ENCODE assay signal across 12 mouse cellular contexts in genomic region chr11:59941391-59941790, GRCm38 (mm10). TPM values are rescaled to one million over a fixed set of nuclear protein-coding genes. Genes with fewer than 3 reads are reported as not detected.
DNase-seq lines count a peak whose midpoint lies in the region; ATAC-seq and TF ChIP-seq lines count a peak whose summit lies in the region.
"Had no signal": no experiment of that assay in that cellular context is flagged by ENCODE, and none has a peak within 500 bp of the region (broad histone marks: within the 10 kb centered on the region; RNA-seq: fewer than 3 reads in every experiment).

No protein-coding gene starts in this region.

- no peak for TF ChIP-seq CTCF in thymus, adult 2 months (IDR thresholded peaks at IDR 0.05; ENCODE audit: borderline replicate concordance, control insufficient read depth, extremely low read depth, insufficient read depth, low read length, poor library complexity)

- DNase-seq in adrenal gland, adult (ENCODE audit: inconsistent age in 2 of 2, low spot score in 1 of 2): peak; percentile 87 to 96
- no peak for DNase-seq in adrenal gland, adult 18-20 months (ENCODE audit: low spot score in 2 of 2)
- DNase-seq in MEL-GATA-1-ER (ENCODE audit: extremely low read depth, low read depth): peak; percentile 74
- DNase-seq in lung, postnatal 25 days (ENCODE audit: low spot score): peak; percentile 49
- no peak for DNase-seq in thymus, adult 2 months
- no peak for DNase-seq in forebrain, embryonic 14.5 days (ENCODE audit: low spot score)
- no peak for DNase-seq in retina, postnatal 1 day
- DNase-seq: cerebellum, adult 18-20 months; gastrocnemius, postnatal 10 days; midbrain, embryonic 14.5 days had no signal

- H3K4me1 ChIP-seq in thymus, adult 2 months (replicated peaks; ENCODE audit: control insufficient read depth, insufficient read depth, low read length): no peaks in the 10 kb centered on the region
- no peaks in the 10 kb centered on the region for H3K4me1 ChIP-seq in forebrain, embryonic 14.5 days (ENCODE audit: control insufficient read depth, insufficient read depth, low read length)
- H3K4me1 ChIP-seq: limb, embryonic 10.5 days had no signal

- no peak overlapping the region for H3K27ac ChIP-seq in thymus, adult 2 months (ENCODE audit: control insufficient read depth, insufficient read depth, low read length)
- H3K27ac ChIP-seq in forebrain, embryonic 14.5 days (ENCODE audit: low read depth, low read length): no peak overlapping the region
- H3K27ac ChIP-seq: limb, embryonic 10.5 days had no signal

- no peak for TF ChIP-seq POLR2A in thymus, adult 2 months (IDR thresholded peaks at IDR 0.05; ENCODE audit: control insufficient read depth, extremely low read depth, insufficient read depth, low read length, poor library complexity)

- WGBS in thymus, adult 2 months: 34% methylated on average over 3 of the region's 3 CpGs
- 27% methylated on average over 3 of the region's 3 CpGs for WGBS in forebrain, embryonic 14.5 days

- ATAC-seq in granulocyte monocyte progenitor cell, adult 5-6 weeks (replicated peaks; ENCODE audit: poor library complexity, severe bottlenecking): peak; percentile 92
- ATAC-seq in forebrain, embryonic 14.5 days: no peak

- H3K4me2 ChIP-seq in forebrain, embryonic 14.5 days (ENCODE audit: low read length): no peak overlapping the region

- H3K4me3 ChIP-seq in thymus, adult 2 months (ENCODE audit: control insufficient read depth, insufficient read depth, low read length): no peak overlapping the region
- no peak overlapping the region for H3K4me3 ChIP-seq in forebrain, embryonic 14.5 days (ENCODE audit: low read depth, low read length)
- H3K4me3 ChIP-seq: limb, embryonic 10.5 days had no signal

- H3K27me3 ChIP-seq in thymus, adult 2 months (ENCODE audit: control insufficient read depth, insufficient read depth, low read length): no peaks in the 10 kb centered on the region
- no peaks in the 10 kb centered on the region for H3K27me3 ChIP-seq in forebrain, embryonic 14.5 days (replicated peaks; ENCODE audit: control insufficient read depth, insufficient read depth, low read length)

- H3K36me3 ChIP-seq in thymus, adult 2 months (ENCODE audit: control insufficient read depth, insufficient read depth, low read length): no peaks in the 10 kb centered on the region
- no peaks in the 10 kb centered on the region for H3K36me3 ChIP-seq in forebrain, embryonic 14.5 days (ENCODE audit: control insufficient read depth, insufficient read depth, low read length)
- H3K36me3 ChIP-seq: limb, embryonic 10.5 days had no signal

- no peak overlapping the region for H3K9ac ChIP-seq in forebrain, embryonic 14.5 days (ENCODE audit: low read length)

- no peaks in the 10 kb centered on the region for H3K9me3 ChIP-seq in forebrain, embryonic 14.5 days (replicated peaks; ENCODE audit: control insufficient read depth, low read length)
- H3K9me3 ChIP-seq: limb, embryonic 10.5 days had no signal

RNA-seq across cellular contexts. Expression of gene Med9, which starts 6.6 kb away (rescaled TPM):
- 10 to 100 TPM; 23.3 to 24.3 TPM for total RNA-seq in adrenal gland, adult 18-20 months (2021)
- total RNA-seq in granulocyte monocyte progenitor cell, adult 5-6 weeks (2014; fragmentation: Nextera tagmentation): 19.1 and 20.8 TPM in 2 replicates
- total RNA-seq in granulocyte monocyte progenitor cell, adult 5-6 weeks (2017): 18.6 and 28.3 TPM in 2 replicates
- 21.0 and 23.6 TPM in 2 replicates for polyA plus RNA-seq in thymus, adult 2 months (2012; rRNA removed)
- 35.7 and 35.9 TPM in 2 replicates for polyA plus RNA-seq in forebrain, embryonic 14.5 days (2014; fragmentation: Nextera tagmentation; extraction: Ambion mirVana)

RNA-seq across cellular contexts. Expression of gene Rasd1, which starts 23.4 kb away (rescaled TPM):
- total RNA-seq in adrenal gland, adult 18-20 months (2021): 10 to 100 TPM; 17.5 to 20.2 TPM
- not detected in 2 replicates for total RNA-seq in granulocyte monocyte progenitor cell, adult 5-6 weeks (2014; fragmentation: Nextera tagmentation)
- total RNA-seq in granulocyte monocyte progenitor cell, adult 5-6 weeks (2017): 0.72 and 1.1 TPM in 2 replicates
- 2.7 and 4.8 TPM in 2 replicates for polyA plus RNA-seq in thymus, adult 2 months (2012; rRNA removed)
- 0.66 and 0.75 TPM in 2 replicates for polyA plus RNA-seq in forebrain, embryonic 14.5 days (2014; fragmentation: Nextera tagmentation; extraction: Ambion mirVana)

Comparison
In these comparisons a context has a peak if more than half of its experiments do, and no peak if none do; other contexts are left out.
1. DNase-seq: peak in adrenal gland, adult (2 of 2), MEL-GATA-1-ER (single experiment) and lung, postnatal 25 days (single experiment); none in adrenal gland, adult 18-20 months (0 of 2), thymus, adult 2 months (single experiment), forebrain, embryonic 14.5 days (single experiment) and retina, postnatal 1 day (single experiment).
2. RNA of gene Rasd1, which starts 23.4 kb away (total RNA-seq): 17.5 to 20.2 TPM in adrenal gland, adult 18-20 months; 0.72 to 1.1 TPM in granulocyte monocyte progenitor cell, adult 5-6 weeks; every median in the first group is over 4 times any median in the second.